ENCODE assay signal across 21 mouse cellular contexts in genomic region chr6:37388960-37389359, GRCm38 (mm10). TPM values are rescaled to one million over a fixed set of nuclear protein-coding genes. Genes with fewer than 3 reads are reported as not detected.
DNase-seq lines count a peak whose midpoint lies in the region; ATAC-seq and TF ChIP-seq lines count a peak whose summit lies in the region.
"Had no signal": no experiment of that assay in that cellular context is flagged by ENCODE, and none has a peak within 500 bp of the region (broad histone marks: within the 10 kb centered on the region; RNA-seq: fewer than 3 reads in every experiment).

No protein-coding gene starts in this region.

- no peak overlapping the region for H3K9ac ChIP-seq in heart, embryonic 12.5 days
- H3K9ac ChIP-seq in lung, embryonic 14.5 days = no peak overlapping the region
- no peak overlapping the region for H3K9ac ChIP-seq in intestine, embryonic 16.5 days (ENCODE audit: low read depth, low read length)
- H3K9ac ChIP-seq: embryonic facial prominence, embryonic 13.5 days; liver, embryonic 13.5 days; neural tube, embryonic 15.5 days had no signal

- WGBS in heart, embryonic 12.5 days = 15% methylated on average over 8 of the region's 8 CpGs
- WGBS in lung, embryonic 14.5 days = 37% methylated on average over 8 of the region's 8 CpGs
- 43% methylated on average over 8 of the region's 8 CpGs for WGBS in lung, adult 2 months
- 40% methylated on average over 8 of the region's 8 CpGs for WGBS in intestine, embryonic 16.5 days
- WGBS in small intestine, adult 2 months = 31% methylated on average over 8 of the region's 8 CpGs

- H3K4me2 ChIP-seq in heart, embryonic 12.5 days = peak overlapping the region; percentile 30; the same call in 1 of the 2 replicates
- H3K4me2 ChIP-seq in lung, embryonic 14.5 days = no peak overlapping the region
- H3K4me2 ChIP-seq in intestine, embryonic 16.5 days (ENCODE audit: low read depth, low read length) = no peak overlapping the region
- H3K4me2 ChIP-seq: embryonic facial prominence, embryonic 13.5 days; liver, embryonic 13.5 days; neural tube, embryonic 15.5 days had no signal

- H3K9me3 ChIP-seq in heart, embryonic 12.5 days (replicated peaks) = no peaks in the 10 kb centered on the region
- no peaks in the 10 kb centered on the region for H3K9me3 ChIP-seq in lung, embryonic 14.5 days (ENCODE audit: low read depth, low read length)
- no peaks in the 10 kb centered on the region for H3K9me3 ChIP-seq in intestine, embryonic 16.5 days (ENCODE audit: control insufficient read depth, low read length)
- H3K9me3 ChIP-seq: embryonic facial prominence, embryonic 13.5 days; liver, embryonic 13.5 days; neural tube, embryonic 15.5 days had no signal

- intact Hi-C loops in heart, postnatal 14 days (cut with DNase I) = no loop called here

- DNase-seq in heart, postnatal 14 days = no peak
- DNase-seq in lung, embryonic 14.5 days = peak; percentile 82
- no peak for DNase-seq in lung, adult 2 months
- DNase-seq in thymus, postnatal 25 days = no peak
- no peak for DNase-seq in ovary, adult 18-20 months (ENCODE audit: low spot score)
- DNase-seq: adrenal gland, postnatal 14 days; cerebellum, adult 2 months; gastrocnemius, adult 2 months; kidney, adult 8-10 months; layer of hippocampus, postnatal 36 days; liver, embryonic 13.5 days; midbrain, embryonic 14.5 days had no signal

- H3K27ac ChIP-seq in heart, embryonic 12.5 days (ENCODE audit: poor library complexity, severe bottlenecking) = peak overlapping the region; percentile 88
- peak overlapping the region; percentile 9; the same call in 1 of the 2 replicates for H3K27ac ChIP-seq in lung, embryonic 14.5 days (ENCODE audit: low read depth)
- no peak overlapping the region for H3K27ac ChIP-seq in intestine, embryonic 16.5 days (ENCODE audit: low read length)
- peak overlapping the region; percentile 82 for H3K27ac ChIP-seq in small intestine, adult 2 months (ENCODE audit: insufficient read depth, low read depth, low read length)
- H3K27ac ChIP-seq: embryonic facial prominence, embryonic 13.5 days; gastrocnemius, adult 2 months; liver, embryonic 13.5 days; neural tube, embryonic 15.5 days had no signal

- no peak for TF ChIP-seq CTCF in lung, embryonic 14.5 days (IDR thresholded peaks at IDR 0.05; ENCODE audit: low read depth)
- TF ChIP-seq CTCF in lung, adult 2 months (IDR thresholded peaks at IDR 0.05; ENCODE audit: insufficient read depth, low read length) = no peak
- no peak for TF ChIP-seq CTCF in small intestine, adult 2 months (IDR thresholded peaks at IDR 0.05; ENCODE audit: extremely low read depth, insufficient read length, insufficient replicate concordance, low read depth, low read length)

- peaks cover 87% of the 10 kb centered on the region for H3K4me1 ChIP-seq in heart, embryonic 12.5 days (replicated peaks)
- peaks cover 26% of the 10 kb centered on the region for H3K4me1 ChIP-seq in lung, embryonic 14.5 days (ENCODE audit: insufficient read depth)
- peaks cover 7% of the 10 kb centered on the region for H3K4me1 ChIP-seq in lung, adult 2 months (ENCODE audit: control insufficient read depth, insufficient read depth, low read length)
- peaks cover 20% of the 10 kb centered on the region for H3K4me1 ChIP-seq in intestine, embryonic 16.5 days (ENCODE audit: control insufficient read depth, insufficient read depth, low read length)
- H3K4me1 ChIP-seq in small intestine, adult 2 months (ENCODE audit: control insufficient read depth, insufficient read depth, insufficient read length, low read length) = peaks cover 10% of the 10 kb centered on the region; the same call in 1 of the 2 replicates
- H3K4me1 ChIP-seq: liver, embryonic 13.5 days; neural tube, embryonic 15.5 days had no signal

- no peak overlapping the region for H3K4me3 ChIP-seq in heart, embryonic 12.5 days
- H3K4me3 ChIP-seq in lung, embryonic 14.5 days (ENCODE audit: low read depth, low read length) = no peak overlapping the region
- no peak overlapping the region for H3K4me3 ChIP-seq in lung, adult 2 months (replicated peaks; ENCODE audit: extremely low read depth, low read depth, low read length)
- no peak overlapping the region for H3K4me3 ChIP-seq in intestine, embryonic 16.5 days (ENCODE audit: low read length)
- H3K4me3 ChIP-seq in small intestine, adult 2 months (ENCODE audit: low read depth, low read length) = no peak overlapping the region
- H3K4me3 ChIP-seq: embryonic facial prominence, embryonic 13.5 days; gastrocnemius, adult 2 months; liver, embryonic 13.5 days; myocyte; neural tube, embryonic 15.5 days had no signal

- H3K36me3 ChIP-seq in heart, embryonic 12.5 days = peaks cover 5% of the 10 kb centered on the region; the same call in 1 of the 2 replicates
- H3K36me3 ChIP-seq in lung, embryonic 14.5 days (ENCODE audit: insufficient read depth) = 0 out of 2 replicates have a peak, but pooled peaks cover 5% of the 10 kb centered on the region
- no peaks in the 10 kb centered on the region for H3K36me3 ChIP-seq in intestine, embryonic 16.5 days (ENCODE audit: control insufficient read depth, insufficient read depth, low read length)
- 0 out of 2 replicates have a peak, but pooled peaks cover 2% of the 10 kb centered on the region for H3K36me3 ChIP-seq in small intestine, adult 2 months (ENCODE audit: control insufficient read depth, insufficient read depth, low read length)
- H3K36me3 ChIP-seq: liver, embryonic 13.5 days; neural tube, embryonic 15.5 days had no signal

- peak; percentile 79 for ATAC-seq in heart, embryonic 12.5 days (ENCODE audit: insufficient number of reproducible peaks, low FRiP score)
- peak; percentile 57 for ATAC-seq in lung, embryonic 14.5 days (ENCODE audit: insufficient read depth)
- peak; percentile 63 for ATAC-seq in intestine, embryonic 16.5 days
- ATAC-seq: activated CD4-positive, CD25-positive, alpha-beta regulatory T cell, adult 4 months; hindbrain, embryonic 16.5 days had no signal

- H3K27me3 ChIP-seq in heart, embryonic 12.5 days (replicated peaks) = no peaks in the 10 kb centered on the region
- H3K27me3 ChIP-seq in lung, embryonic 14.5 days (ENCODE audit: insufficient read depth, low read length) = no peaks in the 10 kb centered on the region
- no peaks in the 10 kb centered on the region for H3K27me3 ChIP-seq in intestine, embryonic 16.5 days (replicated peaks; ENCODE audit: control insufficient read depth, insufficient read depth, low read length)
- H3K27me3 ChIP-seq in small intestine, adult 2 months (ENCODE audit: control insufficient read depth, insufficient read depth, low read length) = no peaks in the 10 kb centered on the region
- H3K27me3 ChIP-seq: CH12.LX; embryonic facial prominence, embryonic 13.5 days; liver, embryonic 13.5 days; neural tube, embryonic 15.5 days had no signal

- TF ChIP-seq POLR2A in lung, adult 2 months (IDR thresholded peaks at IDR 0.05; ENCODE audit: borderline replicate concordance, extremely low read depth, low read depth, low read length) = no peak
- no peak for TF ChIP-seq POLR2A in small intestine, adult 2 months (IDR thresholded peaks at IDR 0.05; ENCODE audit: low read depth, low read length)

RNA-seq across cellular contexts. Expression of gene Creb3l2, which starts 53.0 kb away (rescaled TPM):
- 49.4 and 52.2 TPM in 2 replicates for polyA plus RNA-seq in heart, embryonic 12.5 days (2016; fragmentation: Nextera tagmentation; extraction: Ambion mirVana)
- total RNA-seq in heart, postnatal 14 days (2021) = 10 to 100 TPM; 27.4 to 29.5 TPM
- 33.1 and 35.6 TPM in 2 replicates for polyA plus RNA-seq in lung, embryonic 14.5 days (2014; fragmentation: Nextera tagmentation; extraction: Ambion mirVana)
- polyA plus RNA-seq in lung, adult 2 months (2012; rRNA removed) = 21.0 and 24.1 TPM in 2 replicates
- polyA plus RNA-seq in intestine, embryonic 16.5 days (2015; fragmentation: Nextera tagmentation; extraction: Ambion mirVana) = 13.4 and 13.9 TPM in 2 replicates
- 8.8 and 30.5 TPM in 2 replicates for polyA plus RNA-seq in small intestine, adult 2 months (2012; rRNA removed)
